Mouse (Mus musculus): ENCODE results near the gene Lrrc20.

DNA sequence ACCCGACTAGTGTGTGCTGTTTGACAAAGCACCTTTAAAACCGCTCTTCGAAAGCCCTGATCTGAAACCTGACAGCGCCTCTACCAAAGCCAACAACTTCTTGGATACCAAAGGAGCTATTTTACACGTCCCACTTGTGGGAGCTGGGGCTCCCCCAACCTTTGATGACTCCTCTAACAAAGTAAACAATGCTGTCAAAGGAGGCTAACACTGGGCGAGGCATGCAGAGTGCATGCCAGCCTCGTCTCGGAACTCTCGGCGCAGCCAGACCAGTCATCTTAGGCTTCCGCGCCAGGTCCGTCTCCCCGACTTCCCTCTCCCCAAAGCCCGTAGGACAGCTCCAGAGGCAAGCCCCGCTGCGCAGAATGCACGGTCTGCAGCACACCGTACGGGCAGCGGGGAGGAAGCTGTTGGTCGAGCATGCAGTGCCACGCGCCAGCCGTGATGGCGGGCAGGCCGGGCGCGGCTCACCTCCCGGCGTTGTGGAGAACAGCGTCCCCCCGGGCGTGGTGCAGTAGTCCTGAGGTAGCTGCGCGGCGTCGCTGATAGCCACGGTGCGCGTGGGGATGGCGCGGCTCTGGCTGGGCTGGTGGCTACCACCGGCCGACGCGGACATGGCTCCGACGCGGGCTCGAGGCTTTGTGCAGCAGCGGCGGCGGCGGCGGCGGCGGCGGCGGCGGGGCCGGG lies 23.5 kb upstream of the Lrrc20 start:
- no peak for TF ChIP-seq POLR2A (IDR thresholded peaks at IDR 0.05; ENCODE audit: insufficient read depth, low read depth, low read length)
- TF ChIP-seq CTCF (IDR thresholded peaks at IDR 0.05): no peak
- no peak for TF ChIP-seq EP300 (IDR thresholded peaks at IDR 0.05; ENCODE audit: insufficient read depth, low read depth, low read length)
